ENCODE assay signal across 8 mouse cellular contexts in genomic region chr4:106837964-106838363, GRCm38 (mm10). TPM values are rescaled to one million over a fixed set of nuclear protein-coding genes. Genes with fewer than 3 reads are reported as not detected.
DNase-seq lines count a peak whose midpoint lies in the region; ATAC-seq and TF ChIP-seq lines count a peak whose summit lies in the region.

No protein-coding gene starts in this region.

- peak overlapping the region; percentile 37; the same call in 1 of the 2 replicates for H3K9ac ChIP-seq in hindbrain, postnatal 0 days (replicated peaks; ENCODE audit: low read length)
- peak overlapping the region; percentile 41 for H3K9ac ChIP-seq in midbrain, embryonic 14.5 days (replicated peaks; ENCODE audit: low read length)

- H3K4me1 ChIP-seq in cortical plate, adult 2 months (ENCODE audit: control insufficient read depth, insufficient read depth, low read length), result no peaks in the 10 kb centered on the region
- peaks cover 30% of the 10 kb centered on the region for H3K4me1 ChIP-seq in hindbrain, postnatal 0 days (ENCODE audit: insufficient read depth, low read length)
- H3K4me1 ChIP-seq in midbrain, embryonic 14.5 days (ENCODE audit: control insufficient read depth, insufficient read depth, low read length), result peaks cover 39% of the 10 kb centered on the region
- H3K4me1 ChIP-seq in testis, adult 2 months (ENCODE audit: control insufficient read depth, insufficient read depth, low read length), result peaks cover 26% of the 10 kb centered on the region

- H3K4me2 ChIP-seq in hindbrain, postnatal 0 days (ENCODE audit: low read depth, low read length), result peak overlapping the region; percentile 56
- peak overlapping the region; percentile 100 for H3K4me2 ChIP-seq in midbrain, embryonic 14.5 days (ENCODE audit: low read length)

- ATAC-seq in cerebellum, adult (ENCODE audit: insufficient number of reproducible peaks, low FRiP score, low TSS enrichment), result no peak
- peak; percentile 35; the same call in 1 of the 2 replicates for ATAC-seq in hindbrain, postnatal 0 days
- ATAC-seq in midbrain, embryonic 14.5 days (ENCODE audit: low FRiP score, low TSS enrichment), result peak; percentile 51

- no peaks in the 10 kb centered on the region for H3K36me3 ChIP-seq in hindbrain, postnatal 0 days (ENCODE audit: insufficient read depth, low read length)
- H3K36me3 ChIP-seq in midbrain, embryonic 14.5 days (ENCODE audit: control insufficient read depth, insufficient read depth, low read length), result no peaks in the 10 kb centered on the region
- H3K36me3 ChIP-seq in testis, adult 2 months (ENCODE audit: control insufficient read depth, insufficient read depth, low read length), result no peaks in the 10 kb centered on the region

- no peaks in the 10 kb centered on the region for H3K9me3 ChIP-seq in hindbrain, postnatal 0 days (ENCODE audit: low read length)
- H3K9me3 ChIP-seq in midbrain, embryonic 14.5 days (ENCODE audit: control insufficient read depth, low read length), result no peaks in the 10 kb centered on the region

- no peak for TF ChIP-seq POLR2A in cortical plate, adult 2 months (IDR thresholded peaks at IDR 0.05; ENCODE audit: extremely low read depth, insufficient read depth, low read length)
- no peak for TF ChIP-seq POLR2A in testis, adult 2 months (IDR thresholded peaks at IDR 0.05; ENCODE audit: control insufficient read depth, low read depth, low read length)

- H3K4me3 ChIP-seq in cortical plate, adult 2 months (ENCODE audit: insufficient read depth, low read length), result peak overlapping the region; percentile 7; the same call in 1 of the 2 replicates
- peak overlapping the region; percentile 23 for H3K4me3 ChIP-seq in hindbrain, postnatal 0 days (ENCODE audit: low read length)
- H3K4me3 ChIP-seq in midbrain, embryonic 14.5 days (replicated peaks; ENCODE audit: low read depth, low read length), result peak overlapping the region; percentile 7
- peak overlapping the region; percentile 98 for H3K4me3 ChIP-seq in testis, adult 2 months (ENCODE audit: control insufficient read depth, low read depth, low read length)

- WGBS in hindbrain, postnatal 0 days, result under 1% methylated on average over 15 of the region's 18 CpGs
- WGBS in midbrain, embryonic 14.5 days, result 0% methylated on average over 12 of the region's 18 CpGs

- no peaks in the 10 kb centered on the region for H3K27me3 ChIP-seq in hindbrain, postnatal 0 days (ENCODE audit: insufficient read depth, low read length)
- no peaks in the 10 kb centered on the region for H3K27me3 ChIP-seq in midbrain, embryonic 14.5 days (ENCODE audit: control insufficient read depth, insufficient read depth, low read length)
- no peaks in the 10 kb centered on the region for H3K27me3 ChIP-seq in testis, adult 2 months (ENCODE audit: control insufficient read depth, insufficient read depth, low read length)

- intact Hi-C loops in gastrocnemius, postnatal 14 days (cut with DNase I; ENCODE audit: low total_unique reads), result loop anchor here (2.0 to 10.0 kb wide), 3 partner anchors 153 to 324 kb away; no protein-coding TSS in a partner anchor
- intact Hi-C loops in left cerebral cortex, postnatal 25 days (cut with DNase I), result loop anchor here (2.0 to 5.0 kb wide), 3 partner anchors 151 to 211 kb away; no protein-coding TSS in a partner anchor

- no peak overlapping the region for H3K27ac ChIP-seq in cortical plate, adult 2 months (ENCODE audit: insufficient read depth, low read length)
- peak overlapping the region; percentile 94 for H3K27ac ChIP-seq in hindbrain, postnatal 0 days
- peak overlapping the region; percentile 100 for H3K27ac ChIP-seq in midbrain, embryonic 14.5 days (replicated peaks; ENCODE audit: low read depth, low read length)
- peak overlapping the region; percentile 25; the same call in 1 of the 2 replicates for H3K27ac ChIP-seq in testis, adult 2 months (ENCODE audit: control insufficient read depth, insufficient read depth, low read depth, low read length)

- TF ChIP-seq CTCF in cortical plate, adult 2 months (IDR thresholded peaks at IDR 0.05; ENCODE audit: extremely low read depth, insufficient read depth, low read length), result no peak
- no peak for TF ChIP-seq CTCF in hindbrain, postnatal 0 days (IDR thresholded peaks at IDR 0.05; ENCODE audit: low read depth)
- TF ChIP-seq CTCF in testis, adult 2 months (IDR thresholded peaks at IDR 0.05; ENCODE audit: control insufficient read depth, insufficient read depth, insufficient replicate concordance, low read depth, low read length), result no peak

- peak; percentile 54 for DNase-seq in cerebellum, adult 11 months
- peak; percentile 74 for DNase-seq in gastrocnemius, postnatal 14 days
- DNase-seq in hindbrain, postnatal 0 days (ENCODE audit: low spot score), result peak; percentile 91
- peak; percentile 57 to 72 for DNase-seq in left cerebral cortex, postnatal 25 days (ENCODE audit: low spot score in 2 of 2)
- DNase-seq in midbrain, embryonic 14.5 days, result peak; percentile 92

RNA-seq across cellular contexts. Expression of gene Acot11, which starts 33.2 kb away (rescaled TPM):
- polyA plus RNA-seq in cortical plate, adult 2 months (2012; rRNA removed), result 21.9 and 23.9 TPM in 2 replicates
- 10 to 100 TPM in 1 of 2 experiments, 1 to 10 TPM in 1; 8.4 to 15.9 TPM for total RNA-seq in gastrocnemius, postnatal 14 days (2021)
- 11.1 and 12.2 TPM in 2 replicates for total RNA-seq in hindbrain, postnatal 0 days (2014; rRNA removed)
- polyA plus RNA-seq in hindbrain, postnatal 0 days (2015; fragmentation: Nextera tagmentation; extraction: Ambion mirVana), result 2.0 and 2.7 TPM in 2 replicates
- total RNA-seq in left cerebral cortex, postnatal 25 days (2021), result 10 to 100 TPM; 39.1 to 53.0 TPM
- polyA plus RNA-seq in midbrain, embryonic 14.5 days (2014; fragmentation: Nextera tagmentation; extraction: Ambion mirVana), result 0.78 and 1.3 TPM in 2 replicates
- 0.93 and 1.0 TPM in 2 replicates for polyA plus RNA-seq in testis, adult 2 months (2012; rRNA removed)

Comparison
In these comparisons a context has a peak if more than half of its experiments do, and no peak if none do; other contexts are left out.
1. H3K4me3 ChIP-seq: peak in every context shown above with its lines; median percentile 98 in testis, adult 2 months; 23 in hindbrain, postnatal 0 days; 7 in cortical plate, adult 2 months; 7 in midbrain, embryonic 14.5 days.